Mouse (Mus musculus) limb, embryonic 11.5 days (tissue): ENCODE measurements around the gene Fut11. TPM values are rescaled to one million over a fixed set of nuclear protein-coding genes. Genes with fewer than 3 reads are reported as not detected.

Experiments
- ATAC-seq: fragments of 200-750 bp; cut with Nextera tagmentation; 2 replicates; pipeline ENCODE4 v1.8.0; 2017; ENCODE audit warnings: low read depth; ENCODE audit not compliant: insufficient number of reproducible peaks, low FRiP score, low TSS enrichment
- DNase-seq: peaks from one replicate; pipeline ENCODE4 v3.0.0-alpha.2; 2015; ENCODE audit warnings: low spot score
- H3K27ac ChIP-seq: fragments of 300-500 bp; sonication (generic); replicated peaks from 2 replicates; pipeline ENCODE4 v1.5.1; 2014; ENCODE audit warnings: low read depth, mild to moderate bottlenecking, low read length
- H3K27me3 ChIP-seq: fragments of 300-500 bp; sonication (generic); 2 replicates; pipeline ENCODE4 v1.6.1; 2014; ENCODE audit warnings: mild to moderate bottlenecking, low read length, mixed read lengths; ENCODE audit not compliant: control insufficient read depth, insufficient read depth
- H3K36me3 ChIP-seq: fragments of 300-500 bp; sonication (generic); 2 replicates; pipeline ENCODE4 v1.6.1; 2014; ENCODE audit warnings: mild to moderate bottlenecking, low read length, moderate library complexity, mixed read lengths; ENCODE audit not compliant: control insufficient read depth, insufficient read depth
- H3K4me1 ChIP-seq: fragments of 300-500 bp; sonication (generic); 2 replicates; pipeline ENCODE4 v1.6.1; 2014; ENCODE audit warnings: low read length, mixed read lengths; ENCODE audit not compliant: control insufficient read depth, insufficient read depth
- H3K4me2 ChIP-seq: fragments of 300-500 bp; sonication (generic); 2 replicates; pipeline ENCODE4 v1.6.1; 2014; ENCODE audit warnings: low read depth, mild to moderate bottlenecking, moderate library complexity; ENCODE audit not compliant: severe bottlenecking
- H3K4me3 ChIP-seq: fragments of 300-500 bp; sonication (generic); 2 replicates; pipeline ENCODE4 v1.5.1; 2014; ENCODE audit warnings: low read depth, low read length
- H3K9ac ChIP-seq: fragments of 300-500 bp; sonication (generic); 2 replicates; pipeline ENCODE4 v1.6.1; 2014; ENCODE audit warnings: mild to moderate bottlenecking, low read length
- H3K9me3 ChIP-seq: fragments of 300-500 bp; sonication (generic); 2 replicates; pipeline ENCODE4 v1.6.1; 2016; ENCODE audit warnings: low read length; ENCODE audit not compliant: control insufficient read depth
- WGBS: fragments of 180-500 bp; shearing (Covaris S2); extraction: QIAGEN DNeasy Blood & Tissue Kit; methylation state at CpG from one replicate; pipeline ENCODE4 v1.1.7; 2014; 5-methylcytosine and 5-hydroxymethylcytosine counted together
- polyA plus RNA-seq: library from polyadenylated mRNA; unstranded; fragments of >200 nt; fragmentation: Nextera tagmentation; extraction: Ambion mirVana; gene quantifications from 2 replicates; pipeline ENCODE4 v1.2.1, GENCODE M21; 2014

Gene Fut11
- polyA plus RNA-seq, 1 experiment from 2014 or later = 18.3 TPM

DNA sequence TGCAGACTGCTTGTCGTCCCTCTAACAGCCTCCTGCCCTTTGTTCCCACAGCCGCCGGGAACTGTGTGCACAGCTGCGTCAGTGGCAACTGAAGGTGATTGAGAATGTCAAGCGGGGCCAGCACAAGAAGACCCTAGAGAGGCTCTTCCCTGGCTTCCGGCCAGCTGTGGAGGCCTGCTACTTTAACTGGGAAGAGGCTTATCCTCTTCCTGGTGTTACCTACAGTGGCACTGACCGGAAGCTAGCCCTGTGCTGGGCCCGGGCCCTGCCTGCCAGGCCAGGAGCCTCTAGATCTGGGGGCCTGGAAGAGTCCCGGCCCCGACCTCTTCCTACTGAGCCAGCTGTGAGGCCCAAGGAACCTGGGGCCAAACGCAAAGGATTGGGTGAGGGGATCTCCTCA, 19.1 kb downstream of the Fut11 start:
- 87% methylated on average over 11 of the region's 11 CpGs for WGBS
- ATAC-seq = no peak
- Histone ChIP-seq H3K9me3 (no peaks in the 10 kb centered on the region), H3K4me2 (no peak overlapping the region), H3K4me1 (peaks cover 7% of the 10 kb centered on the region), H3K27ac (no peak overlapping the region), H3K4me3 (no peak overlapping the region), H3K9ac (no peak overlapping the region), H3K27me3 (no peaks in the 10 kb centered on the region), H3K36me3 (peaks cover 14% of the 10 kb centered on the region)
- no peak for DNase-seq

DNA sequence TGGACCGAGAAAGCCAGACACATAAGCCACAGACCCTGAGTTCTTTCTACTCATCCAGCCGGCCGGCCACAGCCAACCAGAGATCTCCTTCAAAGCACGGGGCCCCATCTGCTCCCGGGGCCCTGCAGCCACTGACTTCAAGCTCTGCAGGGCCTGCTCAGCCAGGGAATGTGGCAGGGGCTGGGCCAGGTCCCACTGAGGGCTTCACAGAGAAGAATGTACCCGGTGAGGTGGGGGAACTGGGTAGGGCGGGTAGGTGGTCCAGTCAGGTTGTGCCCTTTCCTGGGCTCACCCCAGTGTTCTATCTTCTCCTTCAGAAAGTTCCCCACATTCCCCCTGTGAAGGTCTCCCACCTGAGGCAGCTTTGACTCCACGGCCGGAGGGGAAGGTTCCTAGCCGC, 23.7 kb downstream of the Fut11 start:
- Histone ChIP-seq H3K4me3 (no peak overlapping the region), H3K4me2 (no peak overlapping the region), H3K4me1 (no peaks in the 10 kb centered on the region), H3K9me3 (no peaks in the 10 kb centered on the region), H3K36me3 (peaks cover 40% of the 10 kb centered on the region), H3K27me3 (no peaks in the 10 kb centered on the region), H3K9ac (no peak overlapping the region), H3K27ac (no peak overlapping the region)
- DNase-seq (no peak), ATAC-seq (no peak)
- WGBS = 91% methylated on average over 10 of the region's 10 CpGs

DNA sequence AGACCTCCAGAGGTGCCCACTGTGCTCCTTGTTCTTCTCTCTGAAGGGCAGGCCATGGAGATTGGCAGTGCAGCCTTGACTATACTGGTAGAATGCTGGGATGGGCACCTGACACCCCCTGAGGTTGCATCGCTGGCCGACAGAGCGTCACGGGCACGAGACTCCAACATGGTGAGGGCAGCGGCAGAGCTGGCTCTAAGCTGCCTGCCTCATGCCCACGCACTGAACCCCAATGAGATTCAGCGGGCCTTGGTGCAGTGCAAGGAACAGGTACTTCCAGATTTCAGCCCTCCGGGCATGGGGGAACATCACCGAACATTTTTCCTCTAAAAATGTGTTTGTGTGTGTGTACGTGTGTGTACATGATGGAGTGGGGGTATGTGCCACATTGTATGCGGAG, 25.0 kb downstream of the Fut11 start:
- Histone ChIP-seq H3K4me3 (no peak overlapping the region), H3K27ac (no peak overlapping the region), H3K9ac (no peak overlapping the region), H3K27me3 (no peaks in the 10 kb centered on the region), H3K36me3 (peaks cover 41% of the 10 kb centered on the region), H3K4me2 (no peak overlapping the region), H3K9me3 (no peaks in the 10 kb centered on the region), H3K4me1 (no peaks in the 10 kb centered on the region)
- no peak for DNase-seq
- ATAC-seq = no peak
- WGBS = 96% methylated on average over 12 of the region's 12 CpGs

DNA sequence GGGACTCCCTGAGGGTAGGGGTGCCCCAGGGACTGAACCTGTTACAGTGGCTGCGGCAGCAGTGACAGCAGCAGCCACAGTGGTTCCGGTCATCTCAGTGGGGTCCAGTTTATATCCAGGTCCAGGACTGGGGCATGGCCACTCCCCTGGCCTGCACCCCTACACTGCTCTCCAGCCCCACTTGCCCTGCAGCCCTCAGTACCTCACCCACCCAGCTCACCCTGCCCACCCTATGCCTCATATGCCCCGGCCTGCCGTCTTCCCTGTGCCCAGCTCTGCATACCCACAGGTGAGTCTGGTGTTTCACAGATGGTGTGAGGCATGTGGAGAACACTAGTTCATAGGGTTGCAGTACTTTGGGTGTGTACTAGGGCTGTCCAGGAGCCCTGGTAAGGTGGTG, 26.6 kb downstream of the Fut11 start:
- no peak overlapping the region for H3K27ac ChIP-seq
- H3K9me3 ChIP-seq = no peaks in the 10 kb centered on the region
- 91% methylated on average over 4 of the region's 4 CpGs for WGBS
- no peaks in the 10 kb centered on the region for H3K4me1 ChIP-seq
- no peak overlapping the region for H3K9ac ChIP-seq
- no peak for DNase-seq
- no peaks in the 10 kb centered on the region for H3K27me3 ChIP-seq
- H3K4me2 ChIP-seq = no peak overlapping the region
- no peak overlapping the region for H3K4me3 ChIP-seq
- peaks cover 48% of the 10 kb centered on the region for H3K36me3 ChIP-seq
- ATAC-seq = no peak

DNA sequence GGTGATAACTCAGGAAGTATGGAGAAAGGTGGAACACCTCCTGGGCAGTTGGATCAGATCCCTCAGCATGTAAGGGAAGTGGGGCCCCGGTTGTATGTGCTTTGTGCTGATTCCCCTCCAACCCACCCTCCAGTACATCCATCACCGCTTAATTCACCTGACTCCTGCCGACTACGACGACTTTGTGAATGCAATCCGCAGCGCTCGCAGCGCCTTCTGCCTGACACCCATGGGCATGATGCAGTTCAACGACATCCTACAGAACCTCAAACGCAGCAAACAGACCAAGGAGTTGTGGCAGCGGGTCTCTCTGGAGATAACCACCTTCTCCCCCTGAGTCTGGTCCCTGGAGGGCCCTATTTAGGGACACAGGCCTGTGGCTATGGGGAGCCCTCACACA, 28.2 kb downstream of the Fut11 start:
- Histone ChIP-seq H3K9me3 (no peaks in the 10 kb centered on the region), H3K4me2 (no peak overlapping the region), H3K4me3 (no peak overlapping the region), H3K27me3 (no peaks in the 10 kb centered on the region), H3K27ac (no peak overlapping the region), H3K36me3 (peaks cover 54% of the 10 kb centered on the region), H3K4me1 (no peaks in the 10 kb centered on the region), H3K9ac (no peak overlapping the region)
- ATAC-seq = no peak
- DNase-seq = no peak
- 90% methylated on average over 12 of the region's 12 CpGs for WGBS

DNA sequence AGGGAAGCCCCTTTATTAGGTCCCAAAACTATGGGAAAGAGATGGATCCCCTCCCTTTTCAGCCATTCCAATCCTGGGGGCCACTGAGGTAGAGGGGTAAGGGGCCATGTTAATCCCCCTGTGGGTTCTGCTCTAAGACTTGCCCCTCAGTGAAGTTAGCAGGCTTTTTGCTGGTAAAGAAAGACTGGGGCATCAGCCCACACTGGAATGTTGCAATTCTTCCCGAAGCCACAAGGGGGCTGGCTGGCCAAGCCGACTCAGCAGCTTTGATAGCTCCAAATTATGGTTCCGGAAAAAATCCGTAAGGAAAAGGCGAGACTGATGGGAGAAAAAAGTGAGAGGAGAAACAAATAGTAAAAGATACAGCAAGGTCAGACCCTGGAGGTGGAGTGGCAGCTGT, 29.3 kb downstream of the Fut11 start:
- ATAC-seq = no peak
- no peak overlapping the region for H3K27ac ChIP-seq
- peak; percentile 77 for DNase-seq
- H3K4me1 ChIP-seq = no peaks in the 10 kb centered on the region
- no peak overlapping the region for H3K4me2 ChIP-seq
- H3K27me3 ChIP-seq = no peaks in the 10 kb centered on the region
- no peaks in the 10 kb centered on the region for H3K9me3 ChIP-seq
- no peak overlapping the region for H3K9ac ChIP-seq
- WGBS = 42% methylated on average over 5 of the region's 5 CpGs
- no peak overlapping the region for H3K4me3 ChIP-seq
- H3K36me3 ChIP-seq = peaks cover 57% of the 10 kb centered on the region

DNA sequence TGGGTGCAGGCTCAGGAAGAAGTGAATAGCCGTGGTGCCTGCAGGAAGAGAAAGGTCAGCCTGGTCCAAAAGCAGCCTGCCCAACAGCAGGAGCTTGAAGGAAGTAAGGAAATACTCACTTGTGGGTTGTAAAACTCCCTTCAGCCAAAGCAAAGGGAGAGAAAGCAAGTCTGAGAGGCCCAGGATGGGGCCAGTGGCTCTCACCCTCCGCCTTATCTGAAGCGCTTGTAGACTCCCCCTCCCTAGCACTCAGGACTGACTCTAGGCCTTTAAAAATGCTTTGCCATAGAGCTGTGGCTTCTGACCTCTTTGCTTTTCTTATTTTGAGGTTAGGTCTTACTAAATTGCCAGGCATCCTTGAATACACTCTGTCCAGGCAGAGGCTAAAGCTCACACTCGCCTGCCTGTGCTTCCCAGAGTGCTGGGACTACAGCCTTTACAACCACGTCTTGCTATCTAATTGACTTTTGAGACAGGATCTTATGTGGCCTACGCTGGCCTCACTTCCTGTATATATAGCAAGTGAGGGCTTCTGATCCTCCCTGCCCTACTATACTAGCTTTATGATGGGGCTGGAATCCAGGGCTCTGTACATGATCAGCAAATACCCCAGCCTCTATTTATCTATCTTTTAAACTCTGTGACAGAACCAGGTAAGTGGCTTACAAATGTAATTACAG, 31.0 kb downstream of the Fut11 start:
- 79% methylated on average over 6 of the region's 6 CpGs for WGBS
- no peak overlapping the region for H3K9ac ChIP-seq
- no peak overlapping the region for H3K27ac ChIP-seq
- DNase-seq (no peak), ATAC-seq (no peak)
- no peaks in the 10 kb centered on the region for H3K4me1 ChIP-seq
- no peak overlapping the region for H3K4me2 ChIP-seq
- no peaks in the 10 kb centered on the region for H3K27me3 ChIP-seq
- H3K4me3 ChIP-seq = no peak overlapping the region
- H3K36me3 ChIP-seq = peaks cover 57% of the 10 kb centered on the region
- H3K9me3 ChIP-seq = no peaks in the 10 kb centered on the region

DNA sequence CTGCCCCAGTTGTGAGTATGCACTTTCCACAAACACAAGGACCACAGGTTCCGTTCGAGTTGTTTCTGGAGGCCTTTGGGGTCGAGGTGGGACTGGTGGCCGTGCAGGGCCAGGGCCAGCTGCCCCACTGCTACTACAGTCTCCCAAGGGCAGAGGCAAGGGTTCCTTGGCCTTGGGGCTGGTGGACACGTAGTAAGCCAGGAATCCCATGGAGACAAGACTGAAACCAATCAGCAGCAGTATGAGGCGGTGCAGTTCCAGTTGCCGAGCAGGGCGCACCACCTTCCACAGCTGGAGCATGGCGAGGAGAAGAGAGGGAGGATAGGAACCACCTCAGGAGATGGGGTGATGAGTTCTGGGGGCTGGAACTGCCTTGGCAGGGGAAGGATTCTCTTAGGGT, 35.1 kb downstream of the Fut11 start:
- Histone ChIP-seq H3K4me1 (peaks cover 9% of the 10 kb centered on the region; the same call in 1 of the 2 replicates), H3K9ac (no peak overlapping the region), H3K4me2 (no peak overlapping the region), H3K36me3 (peaks cover 32% of the 10 kb centered on the region), H3K27ac (no peak overlapping the region), H3K4me3 (no peak overlapping the region), H3K9me3 (no peaks in the 10 kb centered on the region), H3K27me3 (no peaks in the 10 kb centered on the region)
- no peak for DNase-seq
- ATAC-seq = no peak
- WGBS = 95% methylated on average over 9 of the region's 9 CpGs
